Mouse (Mus musculus): ENCODE measurements around the gene Wdr74.

DNA sequence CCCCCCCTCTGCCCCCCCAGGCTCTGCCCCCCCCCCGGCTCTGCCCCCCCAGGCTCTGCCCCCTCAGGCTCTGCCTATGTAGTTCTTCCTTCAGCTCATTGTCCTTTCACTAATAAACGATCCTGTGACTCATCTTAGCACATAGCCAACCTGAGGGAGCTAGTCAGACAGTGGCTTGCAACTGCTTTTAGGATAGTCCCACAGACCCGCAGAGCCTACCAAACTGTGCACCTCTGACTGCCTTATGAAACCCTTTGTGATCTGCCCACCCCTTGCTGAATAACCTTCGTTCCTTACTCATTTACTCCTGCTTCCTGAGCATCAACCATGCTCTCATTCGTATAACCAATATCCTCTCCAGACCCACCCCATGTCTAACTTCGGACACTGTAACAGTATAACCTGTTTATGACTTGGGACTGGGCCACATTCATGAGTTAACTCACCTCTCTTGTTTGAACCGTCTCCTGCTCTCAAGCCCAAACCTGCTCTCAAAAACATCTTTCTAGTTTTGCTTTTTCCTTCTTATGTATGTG, 29.4 kb upstream of the Wdr74 start:
- no peak for TF ChIP-seq GATA2 (IDR thresholded peaks at IDR 0.05; ENCODE audit: borderline replicate concordance, low read depth, low read length)
- TF ChIP-seq GATA1 (IDR thresholded peaks at IDR 0.05; ENCODE audit: borderline replicate concordance, low read length), result no peak
- TF ChIP-seq CTCF (IDR thresholded peaks at IDR 0.05; ENCODE audit: low read depth, low read length), result no peak

Measured in G1E (cell line).